Comparison of ENCODE assay signal across 9 mouse cellular contexts in the genomic region with DNA sequence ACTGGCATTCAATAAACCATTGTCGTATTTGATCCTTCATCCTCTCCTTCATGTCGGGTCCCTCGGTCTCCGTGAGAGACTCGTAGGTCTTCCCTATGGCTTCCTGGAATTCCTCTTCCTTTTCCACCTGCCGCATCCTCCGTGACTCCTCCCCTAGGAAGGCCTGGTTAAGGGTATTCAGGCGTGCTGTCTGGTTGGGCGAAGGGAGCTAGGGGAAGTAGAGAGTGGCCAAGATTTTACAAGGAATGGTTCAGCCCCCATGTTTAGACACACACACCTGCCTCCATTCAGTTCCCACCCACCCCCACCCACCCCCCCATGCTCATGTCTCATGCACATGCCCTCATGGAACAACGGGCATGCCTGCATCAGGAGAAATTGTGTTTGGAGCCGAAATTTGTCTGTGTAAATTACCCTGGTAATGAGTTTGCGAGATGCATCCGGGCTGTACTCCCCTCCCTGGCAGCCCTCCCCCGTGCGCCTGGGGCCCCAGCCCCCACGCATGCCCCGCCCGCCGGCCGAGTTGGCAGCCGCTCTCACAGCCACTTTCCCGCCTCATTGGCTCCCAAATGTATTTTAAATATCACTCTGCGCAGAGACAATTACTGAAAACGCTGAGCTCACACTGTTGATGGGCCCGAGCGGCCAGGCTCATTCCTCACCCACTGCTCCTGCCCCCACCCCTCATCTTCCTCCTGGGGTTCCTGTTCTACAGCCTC. TPM values are rescaled to one million over a fixed set of nuclear protein-coding genes. Genes with fewer than 3 reads are reported as not detected.
DNase-seq lines count a peak whose midpoint lies in the region; ATAC-seq and TF ChIP-seq lines count a peak whose summit lies in the region.
"Had no signal": no experiment of that assay in that cellular context is flagged by ENCODE, and none has a peak within 500 bp of the region (broad histone marks: within the 10 kb centered on the region; RNA-seq: fewer than 3 reads in every experiment).

No protein-coding gene starts in this region.

- peaks cover 5% of the 10 kb centered on the region; the same call in 1 of the 2 replicates for H3K27me3 ChIP-seq in lung, embryonic 14.5 days (ENCODE audit: insufficient read depth, low read length)
- no peaks in the 10 kb centered on the region for H3K27me3 ChIP-seq in forebrain, embryonic 13.5 days
- 0 out of 2 replicates have a peak, but pooled peaks cover 4% of the 10 kb centered on the region for H3K27me3 ChIP-seq in intestine, embryonic 15.5 days (replicated peaks)
- H3K27me3 ChIP-seq in limb, embryonic 10.5 days (ENCODE audit: low read depth, poor library complexity, severe bottlenecking), result peaks cover 42% of the 10 kb centered on the region
- H3K27me3 ChIP-seq in neural tube, embryonic 15.5 days (replicated peaks), result 0 out of 2 replicates have a peak, but pooled peaks cover 5% of the 10 kb centered on the region

- H3K4me1 ChIP-seq in lung, embryonic 14.5 days (ENCODE audit: insufficient read depth), result peaks cover 9% of the 10 kb centered on the region
- H3K4me1 ChIP-seq in lung, adult 2 months (ENCODE audit: control insufficient read depth, insufficient read depth, low read length), result no peaks in the 10 kb centered on the region
- peaks cover 21% of the 10 kb centered on the region for H3K4me1 ChIP-seq in forebrain, embryonic 13.5 days
- H3K4me1 ChIP-seq in intestine, embryonic 15.5 days (replicated peaks), result peaks cover 9% of the 10 kb centered on the region
- peaks cover 38% of the 10 kb centered on the region for H3K4me1 ChIP-seq in limb, embryonic 10.5 days
- peaks cover 26% of the 10 kb centered on the region for H3K4me1 ChIP-seq in neural tube, embryonic 15.5 days

- no peak for TF ChIP-seq CTCF in lung, embryonic 14.5 days (IDR thresholded peaks at IDR 0.05; ENCODE audit: low read depth)
- no peak for TF ChIP-seq CTCF in lung, adult 2 months (IDR thresholded peaks at IDR 0.05; ENCODE audit: insufficient read depth, low read length)

- H3K4me3 ChIP-seq in lung, embryonic 14.5 days (ENCODE audit: low read depth, low read length), result peak overlapping the region; percentile 16; the same call in 1 of the 2 replicates
- H3K4me3 ChIP-seq in lung, adult 2 months (replicated peaks; ENCODE audit: extremely low read depth, low read depth, low read length), result no peak overlapping the region
- H3K4me3 ChIP-seq in forebrain, embryonic 13.5 days, result peak overlapping the region; percentile 6; the same call in 1 of the 2 replicates
- H3K4me3 ChIP-seq in intestine, embryonic 15.5 days (replicated peaks), result no peak overlapping the region
- peak overlapping the region; percentile 37 for H3K4me3 ChIP-seq in limb, embryonic 10.5 days
- H3K4me3 ChIP-seq in neural tube, embryonic 15.5 days (replicated peaks), result no peak overlapping the region; the same call in 1 of the 2 replicates

- DNase-seq in lung, embryonic 14.5 days, result peak; percentile 80
- no peak for DNase-seq in lung, adult 2 months
- DNase-seq in limb, embryonic 10.5 days (ENCODE audit: low spot score), result no peak
- no peak for DNase-seq in spleen, postnatal 36 days (ENCODE audit: low spot score in 2 of 2)
- no peak for DNase-seq in adrenal gland, postnatal 4 days (ENCODE audit: low spot score in 2 of 2)

- no peaks in the 10 kb centered on the region for H3K36me3 ChIP-seq in lung, embryonic 14.5 days (ENCODE audit: insufficient read depth)
- H3K36me3 ChIP-seq in forebrain, embryonic 13.5 days (ENCODE audit: poor library complexity, severe bottlenecking), result no peaks in the 10 kb centered on the region
- no peaks in the 10 kb centered on the region for H3K36me3 ChIP-seq in intestine, embryonic 15.5 days
- no peaks in the 10 kb centered on the region for H3K36me3 ChIP-seq in limb, embryonic 10.5 days
- H3K36me3 ChIP-seq in neural tube, embryonic 15.5 days, result no peaks in the 10 kb centered on the region

- H3K9me3 ChIP-seq in lung, embryonic 14.5 days (ENCODE audit: low read depth, low read length), result no peaks in the 10 kb centered on the region; the same call in 1 of the 2 replicates
- H3K9me3 ChIP-seq in forebrain, embryonic 13.5 days (replicated peaks), result no peaks in the 10 kb centered on the region
- H3K9me3 ChIP-seq in intestine, embryonic 15.5 days, result no peaks in the 10 kb centered on the region
- H3K9me3 ChIP-seq in limb, embryonic 10.5 days (replicated peaks), result no peaks in the 10 kb centered on the region
- no peaks in the 10 kb centered on the region for H3K9me3 ChIP-seq in neural tube, embryonic 15.5 days (replicated peaks)

- no peak overlapping the region for H3K27ac ChIP-seq in lung, embryonic 14.5 days (ENCODE audit: low read depth)
- H3K27ac ChIP-seq in forebrain, embryonic 13.5 days, result peak overlapping the region; percentile 76
- no peak overlapping the region for H3K27ac ChIP-seq in intestine, embryonic 15.5 days
- peak overlapping the region; percentile 10; the same call in 1 of the 2 replicates for H3K27ac ChIP-seq in limb, embryonic 10.5 days
- H3K27ac ChIP-seq in neural tube, embryonic 15.5 days (replicated peaks), result peak overlapping the region; percentile 65

- 24% methylated on average over 26 of the region's 26 CpGs for whole genome bisulfite sequencing in lung, embryonic 14.5 days
- WGBS in lung, adult 2 months, result 23% methylated on average over 26 of the region's 26 CpGs
- WGBS in forebrain, embryonic 13.5 days, result 20% methylated on average over 26 of the region's 26 CpGs
- 23% methylated on average over 26 of the region's 26 CpGs for WGBS in intestine, embryonic 15.5 days
- WGBS in limb, embryonic 10.5 days, result 42% methylated on average over 26 of the region's 26 CpGs
- WGBS in neural tube, embryonic 15.5 days, result 17% methylated on average over 26 of the region's 26 CpGs

- H3K9ac ChIP-seq in lung, embryonic 14.5 days, result no peak overlapping the region
- peak overlapping the region; percentile 37 for H3K9ac ChIP-seq in forebrain, embryonic 13.5 days
- H3K9ac ChIP-seq in intestine, embryonic 15.5 days, result no peak overlapping the region
- no peak overlapping the region for H3K9ac ChIP-seq in neural tube, embryonic 15.5 days (replicated peaks)

- peak overlapping the region; percentile 53 for H3K4me2 ChIP-seq in lung, embryonic 14.5 days
- peak overlapping the region; percentile 53 for H3K4me2 ChIP-seq in forebrain, embryonic 13.5 days
- H3K4me2 ChIP-seq in intestine, embryonic 15.5 days (replicated peaks), result peak overlapping the region; percentile 52
- H3K4me2 ChIP-seq in neural tube, embryonic 15.5 days, result peak overlapping the region; percentile 49

- TF ChIP-seq POLR2A in lung, adult 2 months (IDR thresholded peaks at IDR 0.05; ENCODE audit: borderline replicate concordance, extremely low read depth, low read depth, low read length), result no peak

- peak; percentile 68 for ATAC-seq in lung, embryonic 14.5 days (ENCODE audit: insufficient read depth)
- ATAC-seq in forebrain, embryonic 13.5 days, result peak; percentile 92
- ATAC-seq in intestine, embryonic 15.5 days, result peak; percentile 51
- peak; percentile 88 for ATAC-seq in neural tube, embryonic 15.5 days (ENCODE audit: low FRiP score)

RNA-seq across cellular contexts. Expression of a gene that starts 5.9 kb away (rescaled TPM):
- not detected in 2 replicates for polyA plus RNA-seq in lung, embryonic 14.5 days (2014; fragmentation: Nextera tagmentation; extraction: Ambion mirVana)
- polyA plus RNA-seq in lung, adult 2 months (2012; rRNA removed), result not detected in 2 replicates
- polyA plus RNA-seq in forebrain, embryonic 13.5 days (2015; fragmentation: Nextera tagmentation; extraction: Ambion mirVana), result 0.62 TPM in 2 replicates
- 0.05 and 0.08 TPM in 2 replicates for polyA plus RNA-seq in intestine, embryonic 15.5 days (2015; fragmentation: Nextera tagmentation; extraction: Ambion mirVana)
- polyA plus RNA-seq in limb, embryonic 10.5 days (2016; fragmentation: Nextera tagmentation; extraction: Ambion mirVana), result 0.05 TPM in 1 of 2 replicates, not detected in the other
- polyA plus RNA-seq in neural tube, embryonic 15.5 days (2015; fragmentation: Nextera tagmentation; extraction: Ambion mirVana), result 0.24 and 0.26 TPM in 2 replicates
- total RNA-seq in adrenal gland, postnatal 4 days (2021), result under 1 TPM in 1 of 2 experiments, not detected in 1; 0.11 TPM
- total RNA-seq: adrenal gland, adult 18-20 months had no signal

RNA-seq across cellular contexts. Expression of a gene that starts 10.0 kb away (rescaled TPM):
- 0.29 and 0.42 TPM in 2 replicates for polyA plus RNA-seq in lung, embryonic 14.5 days (2014; fragmentation: Nextera tagmentation; extraction: Ambion mirVana)
- 2.2 and 4.9 TPM in 2 replicates for polyA plus RNA-seq in lung, adult 2 months (2012; rRNA removed)
- 0.06 and 0.15 TPM in 2 replicates for polyA plus RNA-seq in forebrain, embryonic 13.5 days (2015; fragmentation: Nextera tagmentation; extraction: Ambion mirVana)
- 0.33 and 0.40 TPM in 2 replicates for polyA plus RNA-seq in intestine, embryonic 15.5 days (2015; fragmentation: Nextera tagmentation; extraction: Ambion mirVana)
- polyA plus RNA-seq in limb, embryonic 10.5 days (2016; fragmentation: Nextera tagmentation; extraction: Ambion mirVana), result 0.13 and 0.15 TPM in 2 replicates
- polyA plus RNA-seq in neural tube, embryonic 15.5 days (2015; fragmentation: Nextera tagmentation; extraction: Ambion mirVana), result 0.40 and 0.87 TPM in 2 replicates
- 1 to 10 TPM; 2.6 to 3.0 TPM for total RNA-seq in adrenal gland, postnatal 4 days (2021)

RNA-seq across cellular contexts. Expression of a gene that starts 23.8 kb away (rescaled TPM):
- polyA plus RNA-seq in lung, embryonic 14.5 days (2014; fragmentation: Nextera tagmentation; extraction: Ambion mirVana), result 0.07 TPM in 2 replicates
- polyA plus RNA-seq in lung, adult 2 months (2012; rRNA removed), result 0.02 TPM in 1 of 2 replicates, not detected in the other
- polyA plus RNA-seq in forebrain, embryonic 13.5 days (2015; fragmentation: Nextera tagmentation; extraction: Ambion mirVana), result 0.90 and 0.97 TPM in 2 replicates
- 0.06 TPM in 1 of 2 replicates, not detected in the other for polyA plus RNA-seq in intestine, embryonic 15.5 days (2015; fragmentation: Nextera tagmentation; extraction: Ambion mirVana)
- 0.04 TPM in 1 of 2 replicates, not detected in the other for polyA plus RNA-seq in limb, embryonic 10.5 days (2016; fragmentation: Nextera tagmentation; extraction: Ambion mirVana)
- 5.9 and 13.7 TPM in 2 replicates for polyA plus RNA-seq in neural tube, embryonic 15.5 days (2015; fragmentation: Nextera tagmentation; extraction: Ambion mirVana)
- total RNA-seq in adrenal gland, postnatal 4 days (2021), result under 1 TPM in 1 of 2 experiments, not detected in 1; 0.11 TPM
- total RNA-seq: adrenal gland, adult 18-20 months had no signal

RNA-seq across cellular contexts. Expression of a gene that starts 26.5 kb away (rescaled TPM):
- polyA plus RNA-seq in lung, embryonic 14.5 days (2014; fragmentation: Nextera tagmentation; extraction: Ambion mirVana), result 119 and 120 TPM in 2 replicates
- polyA plus RNA-seq in lung, adult 2 months (2012; rRNA removed), result 43.6 and 48.7 TPM in 2 replicates
- 117 and 124 TPM in 2 replicates for polyA plus RNA-seq in forebrain, embryonic 13.5 days (2015; fragmentation: Nextera tagmentation; extraction: Ambion mirVana)
- polyA plus RNA-seq in intestine, embryonic 15.5 days (2015; fragmentation: Nextera tagmentation; extraction: Ambion mirVana), result 86.0 and 87.1 TPM in 2 replicates
- polyA plus RNA-seq in limb, embryonic 10.5 days (2016; fragmentation: Nextera tagmentation; extraction: Ambion mirVana), result 177 and 197 TPM in 2 replicates
- 82.8 and 93.1 TPM in 2 replicates for polyA plus RNA-seq in neural tube, embryonic 15.5 days (2015; fragmentation: Nextera tagmentation; extraction: Ambion mirVana)
- total RNA-seq in adrenal gland, postnatal 4 days (2021), result 10 to 100 TPM; 54.7 to 59.8 TPM

RNA-seq across cellular contexts. Expression of a gene that starts 35.8 kb away (rescaled TPM):
- 12.2 and 14.2 TPM in 2 replicates for polyA plus RNA-seq in lung, embryonic 14.5 days (2014; fragmentation: Nextera tagmentation; extraction: Ambion mirVana)
- 39.3 and 47.2 TPM in 2 replicates for polyA plus RNA-seq in lung, adult 2 months (2012; rRNA removed)
- 15.0 and 17.2 TPM in 2 replicates for polyA plus RNA-seq in forebrain, embryonic 13.5 days (2015; fragmentation: Nextera tagmentation; extraction: Ambion mirVana)
- polyA plus RNA-seq in intestine, embryonic 15.5 days (2015; fragmentation: Nextera tagmentation; extraction: Ambion mirVana), result 14.7 and 16.0 TPM in 2 replicates
- 15.1 and 19.0 TPM in 2 replicates for polyA plus RNA-seq in limb, embryonic 10.5 days (2016; fragmentation: Nextera tagmentation; extraction: Ambion mirVana)
- polyA plus RNA-seq in neural tube, embryonic 15.5 days (2015; fragmentation: Nextera tagmentation; extraction: Ambion mirVana), result 19.3 and 21.2 TPM in 2 replicates
- 10 to 100 TPM; 59.1 to 68.4 TPM for total RNA-seq in adrenal gland, postnatal 4 days (2021)

Comparison
In these comparisons a context has a peak if more than half of its experiments do, and no peak if none do; other contexts are left out.
1. H3K4me3 ChIP-seq: peak in lung, embryonic 14.5 days (single experiment), forebrain, embryonic 13.5 days (single experiment) and limb, embryonic 10.5 days (single experiment); none in lung, adult 2 months (single experiment), intestine, embryonic 15.5 days (single experiment) and neural tube, embryonic 15.5 days (single experiment).
2. H3K27ac ChIP-seq: peak in forebrain, embryonic 13.5 days (single experiment), limb, embryonic 10.5 days (single experiment) and neural tube, embryonic 15.5 days (single experiment); none in lung, embryonic 14.5 days (single experiment) and intestine, embryonic 15.5 days (single experiment).
3. Peak in every context shown above with its lines, with median percentiles within 50 percentile points of each other: ATAC-seq and H3K4me2 ChIP-seq.